Mouse (Mus musculus) gastrocnemius, adult 8-10 months (tissue): ENCODE measurements around the gene Gm9844. TPM values are rescaled to one million over a fixed set of nuclear protein-coding genes. Genes with fewer than 3 reads are reported as not detected.
"Not testable (repeated sequence)": the region's sequence is repeated elsewhere in the genome, so short reads cannot be mapped to it uniquely, and the experiment has no call there.

Source experiments
- DNase-seq, 2 experiments: peaks; one replicate each; pipeline ENCODE4 v3.0.0; 2022; ENCODE audit warnings: low spot score in 2 of 2
- total RNA-seq, 4 experiments: library from RNA; stranded (reverse); gene quantifications; 2 replicates each; pipeline ENCODE4 v1.2.4; 2022

The Gm9844 gene
- total RNA-seq: not detected

- DNase-seq: no peak
These were observed at the start of gene Gm9844 for GRCm38 (mm10) chr7:24861913-24862312. Gene Gm9844, plus strand, starts transcription at chr7:24862213.

GRCm38 (mm10) chr7:24817502-24817901 is 44.5 kb upstream of the Gm9844 start:
- peak; percentile 13 to 21 for DNase-seq

GRCm38 (mm10) chr7:24824452-24824851 is 37.6 kb upstream of the Gm9844 start:
- no peak for DNase-seq

- DNase-seq: no peak
These were observed 34.8 kb upstream of the Gm9844 start for GRCm38 (mm10) chr7:24827181-24827580.

- not testable (repeated sequence) for DNase-seq
These were observed 23.1 kb upstream of the Gm9844 start for GRCm38 (mm10) chr7:24838732-24839409.

- DNase-seq: no peak
These were observed 22.6 kb upstream of the Gm9844 start for GRCm38 (mm10) chr7:24839410-24839808.

- DNase-seq: no peak
These were observed 21.7 kb upstream of the Gm9844 start for GRCm38 (mm10) chr7:24840331-24840730.

GRCm38 (mm10) chr7:24841009-24841408 is 21.0 kb upstream of the Gm9844 start:
- DNase-seq: no peak

GRCm38 (mm10) chr7:24844144-24844543 is 17.9 kb upstream of the Gm9844 start:
- DNase-seq: no peak

- DNase-seq: no peak
These were observed 16.8 kb upstream of the Gm9844 start for GRCm38 (mm10) chr7:24845181-24845580.

GRCm38 (mm10) chr7:24845713-24846112 is 16.3 kb upstream of the Gm9844 start:
- no peak for DNase-seq

- not testable (repeated sequence) for DNase-seq
These were observed 15.4 kb upstream of the Gm9844 start for GRCm38 (mm10) chr7:24846576-24846975.

GRCm38 (mm10) chr7:24850162-24850561 is 11.9 kb upstream of the Gm9844 start:
- no peak for DNase-seq

GRCm38 (mm10) chr7:24850899-24851303 is 11.1 kb upstream of the Gm9844 start:
- no peak for DNase-seq

- DNase-seq: no peak
These were observed 10.3 kb upstream of the Gm9844 start for GRCm38 (mm10) chr7:24851596-24852325.

GRCm38 (mm10) chr7:24852557-24853232 is 9.3 kb upstream of the Gm9844 start:
- no peak for DNase-seq

GRCm38 (mm10) chr7:24853233-24853563 is 8.8 kb upstream of the Gm9844 start:
- no peak for DNase-seq

- DNase-seq: no peak
These were observed 8.3 kb upstream of the Gm9844 start for GRCm38 (mm10) chr7:24853695-24854094.

GRCm38 (mm10) chr7:24856460-24857120 is 5.4 kb upstream of the Gm9844 start:
- no peak for DNase-seq

- no peak for DNase-seq
These were observed 2.8 kb upstream of the Gm9844 start for GRCm38 (mm10) chr7:24859234-24859633.

GRCm38 (mm10) chr7:24862853-24863252 is 840 bp downstream of the Gm9844 start:
- no peak for DNase-seq

GRCm38 (mm10) chr7:24864156-24864555 is 2.1 kb downstream of the Gm9844 start:
- DNase-seq: no peak
